Mouse (Mus musculus) liver, postnatal 0 days (tissue): ENCODE data around the gene Hfm1. TPM values are rescaled to one million over a fixed set of nuclear protein-coding genes. Genes with fewer than 3 reads are reported as not detected.

ENCODE experiments used
- ATAC-seq: fragments of 200-750 bp; cut with Nextera tagmentation; 2 replicates; pipeline ENCODE4 v1.8.0; 2017; ENCODE audit warnings: mild to moderate bottlenecking, moderate library complexity
- DNase-seq: peaks from one replicate; pipeline ENCODE4 v3.0.0-alpha.2; 2016
- H3K27ac ChIP-seq: fragments of 300-500 bp; sonication (generic); 2 replicates; pipeline ENCODE4 v1.5.1; 2014; ENCODE audit warnings: antibody characterized with exemption, moderate library complexity, mild to moderate bottlenecking, low read depth
- H3K27me3 ChIP-seq: fragments of 300-500 bp; sonication (generic); 2 replicates; pipeline ENCODE4 v1.6.1; 2014; ENCODE audit warnings: low read length, control low read depth, mixed read lengths; ENCODE audit not compliant: insufficient read depth
- H3K36me3 ChIP-seq: fragments of 300-500 bp; sonication (generic); replicated peaks from 2 replicates; pipeline ENCODE4 v1.6.1; 2014; ENCODE audit warnings: mild to moderate bottlenecking, control low read depth, low read length, moderate library complexity, mixed read lengths; ENCODE audit not compliant: insufficient read depth
- H3K4me1 ChIP-seq: fragments of 300-500 bp; sonication (generic); 2 replicates; pipeline ENCODE4 v1.6.1; 2014; ENCODE audit warnings: antibody characterized with exemption, mild to moderate bottlenecking, control low read depth; ENCODE audit not compliant: insufficient read depth
- H3K4me2 ChIP-seq: fragments of 300-500 bp; sonication (generic); 2 replicates; pipeline ENCODE4 v1.6.1; 2014; ENCODE audit warnings: low read depth, mild to moderate bottlenecking, low read length, moderate library complexity, mixed read lengths
- H3K4me3 ChIP-seq: fragments of 300-500 bp; sonication (generic); 2 replicates; pipeline ENCODE4 v1.5.1; 2014; ENCODE audit warnings: low read depth, low read length
- H3K9ac ChIP-seq: fragments of 300-500 bp; sonication (generic); replicated peaks from 2 replicates; pipeline ENCODE4 v1.6.1; 2014; ENCODE audit warnings: mild to moderate bottlenecking, moderate library complexity
- H3K9me3 ChIP-seq: fragments of 300-500 bp; sonication (generic); 2 replicates; pipeline ENCODE4 v1.6.1; 2016; ENCODE audit warnings: mild to moderate bottlenecking, control low read depth, low read length, mixed read lengths
- CTCF ChIP-seq: sonication (generic); IDR thresholded peaks from 2 replicates; pipeline ENCODE4 v1.5.1; 2016; ENCODE audit warnings: antibody characterized with exemption, low read depth
- EP300 ChIP-seq: IDR thresholded peaks from 2 replicates; pipeline ENCODE4 v1.6.1; 2016; ENCODE audit warnings: antibody characterized with exemption, low read depth, mild to moderate bottlenecking
- WGBS: fragments of 180-500 bp; shearing (Covaris S2); extraction: QIAGEN DNeasy Blood & Tissue Kit; methylation state at CpG from one replicate; pipeline ENCODE4 v1.1.7; 2014; ENCODE audit not compliant: insufficient replicate concordance; 5-methylcytosine and 5-hydroxymethylcytosine counted together
- polyA plus RNA-seq: library from polyadenylated mRNA; unstranded; fragments of >200 nt; fragmentation: Nextera tagmentation; extraction: Ambion mirVana; gene quantifications from 2 replicates; pipeline ENCODE4 v1.2.1, GENCODE M21; 2015

The Hfm1 gene
- polyA plus RNA-seq, 1 experiment from 2014 or later = not detected

DNA sequence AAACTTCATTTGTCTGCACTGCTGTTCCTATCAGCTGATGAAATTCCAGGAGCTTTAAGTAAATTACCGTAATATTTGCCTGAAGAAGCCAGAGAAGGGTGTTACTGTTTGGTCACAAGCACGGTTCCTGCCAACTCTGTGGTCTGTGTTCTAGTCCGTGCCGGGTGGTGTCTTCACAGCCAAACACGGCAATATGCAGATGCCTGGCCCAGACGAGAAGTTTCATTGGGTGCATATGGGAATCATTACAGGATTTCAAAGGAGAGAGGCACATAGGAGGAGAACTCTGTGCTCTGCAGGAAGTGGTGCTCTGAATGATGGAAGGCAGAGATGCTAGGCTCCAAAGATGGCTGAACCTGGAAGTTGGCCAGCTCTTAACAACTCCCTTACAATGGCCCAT lies 94.7 kb downstream of the Hfm1 start:
- H3K9ac ChIP-seq = no peak overlapping the region
- no peaks in the 10 kb centered on the region for H3K27me3 ChIP-seq
- WGBS = 85% methylated on average over 6 of the region's 6 CpGs
- no peaks in the 10 kb centered on the region for H3K9me3 ChIP-seq
- no peaks in the 10 kb centered on the region for H3K36me3 ChIP-seq
- TF ChIP-seq EP300 = no peak
- no peak for TF ChIP-seq CTCF
- DNase-seq (no peak), ATAC-seq (no peak)
- H3K4me1 ChIP-seq = no peaks in the 10 kb centered on the region
- no peak overlapping the region for H3K4me3 ChIP-seq
- H3K4me2 ChIP-seq = no peak overlapping the region
- no peak overlapping the region for H3K27ac ChIP-seq

DNA sequence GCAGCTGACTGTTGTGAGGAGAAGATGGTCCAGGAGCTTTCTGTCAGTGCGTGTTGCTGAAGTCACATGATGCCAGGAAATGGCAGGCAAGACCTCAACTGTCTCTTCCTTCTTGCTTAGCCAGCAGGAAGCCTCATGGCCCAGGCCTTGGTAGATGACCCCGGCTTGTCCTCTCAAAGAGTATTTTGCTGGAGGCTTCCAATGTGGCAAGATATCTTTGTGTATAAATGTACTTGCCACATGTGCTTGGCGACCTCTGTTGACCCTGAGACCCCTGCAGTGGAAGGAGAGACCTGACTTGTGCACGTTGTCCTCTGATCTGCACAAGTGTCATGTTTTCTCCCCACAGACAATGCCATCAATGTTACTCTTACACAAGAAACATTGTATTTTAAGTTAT lies 95.3 kb downstream of the Hfm1 start:
- ATAC-seq = no peak
- H3K9me3 ChIP-seq = no peaks in the 10 kb centered on the region
- 59% methylated on average over 4 of the region's 4 CpGs for WGBS

DNA sequence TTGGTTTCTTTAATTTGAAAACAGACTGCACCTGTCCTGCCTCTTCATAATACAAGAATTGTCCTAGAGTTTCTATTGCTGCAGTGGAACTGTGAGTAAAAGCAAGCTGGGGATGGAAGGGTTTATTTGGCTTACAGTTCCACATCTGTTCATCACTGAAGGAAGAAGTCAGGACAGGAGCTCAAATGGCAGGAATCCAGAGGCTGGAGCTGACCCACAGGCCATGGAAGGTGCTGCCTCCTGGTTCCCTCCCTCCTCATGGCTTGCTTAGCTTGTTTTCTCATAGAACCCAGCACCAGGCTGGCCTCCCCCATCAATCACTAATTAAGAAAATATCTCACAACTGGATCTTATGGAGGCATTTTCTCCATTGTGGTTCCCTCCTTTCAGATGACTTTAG lies 99.4 kb downstream of the Hfm1 start:
- Histone ChIP-seq H3K27me3 (no peaks in the 10 kb centered on the region), H3K9me3 (no peaks in the 10 kb centered on the region), H3K36me3 (no peaks in the 10 kb centered on the region), H3K4me1 (peaks cover 7% of the 10 kb centered on the region; the same call in 1 of the 2 replicates), H3K4me2 (no peak overlapping the region), H3K9ac (no peak overlapping the region), H3K27ac (no peak overlapping the region), H3K4me3 (no peak overlapping the region)
- no peak for DNase-seq
- no peak for ATAC-seq
- TF ChIP-seq EP300 = no peak
- no peak for TF ChIP-seq CTCF

More for the DNA sequence above, 95.3 kb downstream of the Hfm1 start:
- no peaks in the 10 kb centered on the region for H3K27me3 ChIP-seq
- no peak for DNase-seq
- no peak overlapping the region for H3K4me2 ChIP-seq
- no peaks in the 10 kb centered on the region for H3K36me3 ChIP-seq
- peaks cover under 1% of the 10 kb centered on the region; the same call in 1 of the 2 replicates for H3K4me1 ChIP-seq
- no peak overlapping the region for H3K4me3 ChIP-seq
- TF ChIP-seq CTCF (no peak), EP300 (no peak)
- no peak overlapping the region for H3K9ac ChIP-seq
- H3K27ac ChIP-seq = no peak overlapping the region

DNA sequence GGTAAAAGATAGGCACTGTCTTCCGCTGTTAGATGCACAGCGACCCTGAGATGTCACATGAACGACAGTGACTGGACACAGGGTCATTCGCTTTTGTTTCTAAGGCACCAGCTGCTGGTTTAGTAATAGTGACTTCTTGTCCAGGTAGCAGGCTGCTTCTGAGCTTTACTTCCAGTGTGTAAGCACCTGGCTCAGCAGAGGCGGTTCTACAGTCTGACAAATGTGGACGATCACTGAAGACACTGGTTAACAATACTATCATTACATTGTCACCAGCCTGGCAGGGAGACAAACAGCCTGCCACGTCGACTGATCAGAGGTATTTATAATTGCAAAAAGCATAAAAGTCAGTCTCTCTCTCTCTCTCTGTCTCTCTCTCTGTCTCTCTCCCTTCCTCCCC lies 100.1 kb downstream of the Hfm1 start:
- TF ChIP-seq EP300 = no peak
- no peak for TF ChIP-seq CTCF
- Histone ChIP-seq H3K36me3 (no peaks in the 10 kb centered on the region), H3K27me3 (no peaks in the 10 kb centered on the region), H3K27ac (no peak overlapping the region), H3K4me2 (peak overlapping the region; percentile 63; the same call in 1 of the 2 replicates), H3K9ac (no peak overlapping the region), H3K9me3 (no peaks in the 10 kb centered on the region), H3K4me1 (peaks cover 7% of the 10 kb centered on the region; the same call in 1 of the 2 replicates), H3K4me3 (no peak overlapping the region)
- 57% methylated on average over 8 of the region's 8 CpGs for WGBS
- no peak for DNase-seq
- no peak for ATAC-seq

DNA sequence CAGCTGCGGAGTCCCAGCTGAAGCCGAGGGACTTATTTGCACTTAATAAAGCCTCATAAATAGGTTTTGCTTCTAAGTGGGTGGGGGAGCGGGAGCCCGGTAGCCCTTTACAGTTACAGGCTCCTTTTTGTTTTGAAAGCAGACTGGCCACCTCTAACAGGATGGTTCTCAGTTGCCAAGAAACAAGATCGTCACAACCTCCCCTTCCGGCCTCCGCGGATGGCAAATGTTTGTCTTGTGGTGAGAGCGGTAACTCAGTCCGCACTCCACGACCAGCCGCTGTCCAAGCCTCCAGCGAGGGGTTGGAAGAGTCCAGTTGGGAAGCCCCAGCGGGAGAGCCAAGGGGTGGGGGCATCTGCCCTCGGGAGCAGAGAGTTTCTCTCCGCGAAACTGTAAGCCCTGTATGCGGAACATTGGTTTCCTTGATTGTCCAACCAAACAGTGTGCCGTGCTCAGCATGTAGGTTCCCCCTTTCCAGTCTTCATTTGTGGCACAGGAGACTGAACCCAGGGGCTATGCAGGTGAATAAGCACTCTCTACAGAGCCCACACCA lies 100.7 kb downstream of the Hfm1 start:
- peak overlapping the region; percentile 30 for H3K4me3 ChIP-seq

DNA sequence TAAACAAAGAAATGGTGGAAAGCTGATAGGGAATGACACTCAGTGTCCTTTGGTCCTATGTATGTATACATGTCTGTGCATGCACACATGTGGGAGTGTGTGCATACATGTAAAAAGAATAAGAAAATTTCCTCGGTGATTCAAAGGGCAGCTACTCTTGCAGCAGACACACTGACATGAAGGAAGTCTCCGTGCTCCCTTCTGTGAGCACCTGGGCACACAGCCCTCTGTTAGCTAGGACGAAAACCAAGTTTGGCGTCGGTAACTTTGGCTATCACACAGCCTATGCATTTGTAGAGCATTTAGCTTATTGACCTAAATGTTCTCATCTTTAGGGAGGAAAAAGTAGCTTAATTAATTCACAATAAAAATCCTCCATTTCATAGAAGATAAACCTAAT lies 101.4 kb downstream of the Hfm1 start:
- Histone ChIP-seq H3K4me1 (peaks cover 7% of the 10 kb centered on the region; the same call in 1 of the 2 replicates), H3K27ac (no peak overlapping the region), H3K4me2 (peak overlapping the region; percentile 63; the same call in 1 of the 2 replicates), H3K9me3 (no peaks in the 10 kb centered on the region), H3K27me3 (no peaks in the 10 kb centered on the region), H3K9ac (no peak overlapping the region), H3K4me3 (0 out of 2 replicates have a peak overlapping the region, but pooled peaks have one; percentile 30), H3K36me3 (no peaks in the 10 kb centered on the region)
- ATAC-seq = no peak
- 76% methylated on average over 5 of the region's 5 CpGs for WGBS
- no peak for TF ChIP-seq CTCF
- TF ChIP-seq EP300 = no peak
- no peak for DNase-seq

More for the DNA sequence above, 100.7 kb downstream of the Hfm1 start:
- Histone ChIP-seq H3K4me2 (peak overlapping the region; percentile 63), H3K27me3 (no peaks in the 10 kb centered on the region), H3K4me1 (peaks cover 7% of the 10 kb centered on the region; the same call in 1 of the 2 replicates), H3K27ac (no peak overlapping the region), H3K36me3 (no peaks in the 10 kb centered on the region), H3K9ac (peak overlapping the region; percentile 40; the same call in 1 of the 2 replicates), H3K9me3 (no peaks in the 10 kb centered on the region)
- 14% methylated on average over 19 of the region's 19 CpGs for WGBS
- DNase-seq = peak; percentile 35
- TF ChIP-seq CTCF (no peak), EP300 (no peak)
- no peak for ATAC-seq

DNA sequence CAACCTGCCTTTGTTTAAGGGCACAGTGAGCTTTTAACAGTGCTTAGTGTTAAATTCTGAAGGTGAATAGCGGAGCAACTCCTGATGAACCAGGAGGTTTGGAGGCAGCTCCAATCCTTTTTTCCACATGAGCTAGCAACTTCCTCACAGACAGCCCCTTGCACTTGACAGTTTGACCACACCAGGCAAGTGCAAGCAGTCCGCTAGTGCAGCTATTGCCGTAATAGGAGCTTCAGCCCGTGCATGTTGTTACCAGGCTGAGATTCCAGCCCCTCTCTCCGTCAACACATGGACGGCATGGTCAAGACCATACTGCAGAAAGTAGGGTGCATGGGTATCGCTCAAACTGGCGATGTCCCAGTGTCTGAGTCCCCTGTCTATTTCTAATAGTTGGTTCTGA lies 106.5 kb downstream of the Hfm1 start:
- TF ChIP-seq EP300 (no peak), CTCF (no peak)
- H3K27ac ChIP-seq = no peak overlapping the region

More for the DNA sequence above, 106.5 kb downstream of the Hfm1 start:
- 64% methylated on average over 8 of the region's 8 CpGs for WGBS
- Histone ChIP-seq H3K27me3 (no peaks in the 10 kb centered on the region), H3K4me2 (no peak overlapping the region), H3K9ac (no peak overlapping the region), H3K4me1 (peaks cover 5% of the 10 kb centered on the region; the same call in 1 of the 2 replicates), H3K36me3 (no peaks in the 10 kb centered on the region), H3K9me3 (no peaks in the 10 kb centered on the region), H3K4me3 (no peak overlapping the region)
- DNase-seq (no peak), ATAC-seq (no peak)
